Mouse (Mus musculus): ENCODE measurements around the gene Gsap. TPM values are rescaled to one million over a fixed set of nuclear protein-coding genes. Genes with fewer than 3 reads are reported as not detected.
A peak's percentile ranks its signal among the peaks of the same experiment; 100 is the strongest.

Gsap gene
- polyA plus RNA-seq, 1 experiment from 2014 or later, result 7.7 TPM

DNA sequence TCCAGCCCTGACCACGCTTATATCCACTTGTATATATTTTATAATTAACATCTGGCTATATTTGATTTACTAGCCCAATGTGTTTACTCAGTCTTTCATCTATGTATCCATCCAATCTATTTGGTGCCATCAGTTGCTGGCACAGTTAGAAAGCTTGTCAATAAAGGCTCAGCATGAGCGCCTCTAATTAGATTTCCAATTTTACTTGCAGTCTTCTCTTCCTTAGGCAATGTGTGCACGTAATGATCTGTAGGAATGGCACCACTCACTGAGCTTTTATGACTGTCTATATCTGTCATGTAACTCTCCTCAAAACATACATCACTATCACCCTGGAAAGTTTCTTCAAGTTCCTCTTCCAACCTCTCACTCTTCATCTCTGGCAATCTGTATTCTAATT lies 29.3 kb upstream of the Gsap start:
- H3K36me3 ChIP-seq (ENCODE audit: control insufficient read depth, insufficient read depth, low read length), result no peaks in the 10 kb centered on the region
- no peak overlapping the region for H3K9ac ChIP-seq (ENCODE audit: low read length)
- H3K27ac ChIP-seq (ENCODE audit: low read depth, low read length), result no peak overlapping the region
- 78% methylated on average over 3 of the region's 3 CpGs for WGBS
- no peaks in the 10 kb centered on the region for H3K9me3 ChIP-seq (replicated peaks; ENCODE audit: control insufficient read depth, low read length)
- H3K4me2 ChIP-seq (ENCODE audit: low read length), result no peak overlapping the region
- no peaks in the 10 kb centered on the region for H3K27me3 ChIP-seq (replicated peaks; ENCODE audit: control insufficient read depth, insufficient read depth, low read length)
- no peaks in the 10 kb centered on the region for H3K4me1 ChIP-seq (ENCODE audit: control insufficient read depth, insufficient read depth, low read length)
- DNase-seq (ENCODE audit: low spot score) (peak; percentile 23), ATAC-seq (no peak)
- no peak overlapping the region for H3K4me3 ChIP-seq (ENCODE audit: low read depth, low read length)

DNA sequence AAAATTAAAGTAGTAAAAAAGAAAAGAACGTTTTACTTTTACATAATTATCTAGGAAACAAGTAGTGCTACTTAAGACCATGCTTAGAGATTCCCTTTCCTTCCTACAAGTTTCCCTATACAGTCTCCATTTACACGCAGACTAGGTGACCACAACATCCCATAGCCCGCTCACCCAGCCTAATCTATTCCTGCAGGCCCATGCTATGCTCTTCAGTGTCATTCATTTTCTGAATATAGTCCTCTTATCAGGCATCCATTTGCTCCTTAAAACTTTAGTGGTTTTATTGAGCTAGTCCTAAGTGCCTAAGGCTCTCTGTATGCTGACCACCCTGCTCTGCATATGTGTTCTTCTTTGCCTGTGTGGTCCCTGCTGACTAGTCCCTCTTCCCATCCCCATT lies 26.5 kb upstream of the Gsap start:
- Histone ChIP-seq H3K4me2 (ENCODE audit: low read length) (no peak overlapping the region), H3K27ac (ENCODE audit: low read depth, low read length) (no peak overlapping the region), H3K9ac (ENCODE audit: low read length) (no peak overlapping the region), H3K4me3 (ENCODE audit: low read depth, low read length) (no peak overlapping the region), H3K36me3 (ENCODE audit: control insufficient read depth, insufficient read depth, low read length) (no peaks in the 10 kb centered on the region), H3K27me3 (replicated peaks; ENCODE audit: control insufficient read depth, insufficient read depth, low read length) (no peaks in the 10 kb centered on the region), H3K9me3 (replicated peaks; ENCODE audit: control insufficient read depth, low read length) (no peaks in the 10 kb centered on the region), H3K4me1 (ENCODE audit: control insufficient read depth, insufficient read depth, low read length) (no peaks in the 10 kb centered on the region)
- ATAC-seq (no peak), DNase-seq (ENCODE audit: low spot score) (no peak)
- 86% methylated on average over 3 of the region's 3 CpGs for WGBS

DNA sequence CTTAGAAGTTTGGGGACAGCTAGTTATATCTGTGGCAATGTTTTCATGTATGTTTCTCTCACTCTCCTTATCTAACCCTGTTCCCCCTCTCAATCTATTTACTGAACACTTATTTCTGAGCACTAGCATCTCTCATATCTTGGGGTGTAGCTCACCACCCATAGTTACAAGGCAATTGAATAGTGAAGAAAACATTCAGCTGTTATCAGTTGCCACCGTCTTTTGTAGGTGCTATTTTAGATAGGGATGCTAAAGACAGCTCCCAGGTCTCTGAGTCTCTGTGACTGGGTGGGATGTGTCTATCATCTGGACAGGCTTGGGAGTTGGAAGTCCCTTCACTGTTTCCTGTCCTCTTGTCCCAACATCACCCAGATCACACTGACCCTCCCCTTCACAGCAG lies 25.3 kb upstream of the Gsap start:
- Histone ChIP-seq H3K4me2 (ENCODE audit: low read length) (no peak overlapping the region), H3K9ac (ENCODE audit: low read length) (no peak overlapping the region), H3K27ac (ENCODE audit: low read depth, low read length) (no peak overlapping the region), H3K4me1 (ENCODE audit: control insufficient read depth, insufficient read depth, low read length) (no peaks in the 10 kb centered on the region), H3K9me3 (replicated peaks; ENCODE audit: control insufficient read depth, low read length) (no peaks in the 10 kb centered on the region), H3K36me3 (ENCODE audit: control insufficient read depth, insufficient read depth, low read length) (no peaks in the 10 kb centered on the region), H3K4me3 (ENCODE audit: low read depth, low read length) (no peak overlapping the region), H3K27me3 (replicated peaks; ENCODE audit: control insufficient read depth, insufficient read depth, low read length) (no peaks in the 10 kb centered on the region)
- DNase-seq (ENCODE audit: low spot score), result no peak
- ATAC-seq, result no peak
- WGBS, result 95% methylated on average over 1 of the region's 1 CpGs

DNA sequence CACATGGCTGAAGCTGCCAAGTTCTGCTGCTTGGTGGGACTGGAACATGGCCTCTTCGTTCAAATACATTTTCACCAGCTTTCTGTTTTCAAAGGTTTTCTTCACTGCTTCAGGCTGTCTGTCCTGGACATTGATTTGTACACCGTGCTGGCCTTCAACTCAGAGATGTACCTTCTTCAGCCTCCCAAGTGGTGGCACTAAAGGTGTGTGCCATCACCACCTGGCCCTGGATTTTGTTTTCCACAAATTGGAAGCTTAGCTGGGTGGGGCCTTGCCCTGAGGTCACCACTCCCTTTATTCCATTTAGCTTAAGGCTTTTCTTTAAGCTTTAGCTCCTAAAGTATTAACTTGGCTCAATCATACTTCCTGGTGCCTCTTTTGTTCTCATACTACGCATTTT lies 22.6 kb upstream of the Gsap start:
- H3K27ac ChIP-seq (ENCODE audit: low read depth, low read length), result no peak overlapping the region
- H3K27me3 ChIP-seq (replicated peaks; ENCODE audit: control insufficient read depth, insufficient read depth, low read length), result no peaks in the 10 kb centered on the region
- no peak overlapping the region for H3K9ac ChIP-seq (ENCODE audit: low read length)
- peaks cover 3% of the 10 kb centered on the region; the same call in 1 of the 2 replicates for H3K4me1 ChIP-seq (ENCODE audit: control insufficient read depth, insufficient read depth, low read length)
- H3K36me3 ChIP-seq (ENCODE audit: control insufficient read depth, insufficient read depth, low read length), result no peaks in the 10 kb centered on the region
- WGBS, result 76% methylated on average over 3 of the region's 3 CpGs
- no peaks in the 10 kb centered on the region for H3K9me3 ChIP-seq (replicated peaks; ENCODE audit: control insufficient read depth, low read length)
- no peak overlapping the region for H3K4me3 ChIP-seq (ENCODE audit: low read depth, low read length)
- ATAC-seq (no peak), DNase-seq (ENCODE audit: low spot score) (no peak)
- H3K4me2 ChIP-seq (ENCODE audit: low read length), result no peak overlapping the region

DNA sequence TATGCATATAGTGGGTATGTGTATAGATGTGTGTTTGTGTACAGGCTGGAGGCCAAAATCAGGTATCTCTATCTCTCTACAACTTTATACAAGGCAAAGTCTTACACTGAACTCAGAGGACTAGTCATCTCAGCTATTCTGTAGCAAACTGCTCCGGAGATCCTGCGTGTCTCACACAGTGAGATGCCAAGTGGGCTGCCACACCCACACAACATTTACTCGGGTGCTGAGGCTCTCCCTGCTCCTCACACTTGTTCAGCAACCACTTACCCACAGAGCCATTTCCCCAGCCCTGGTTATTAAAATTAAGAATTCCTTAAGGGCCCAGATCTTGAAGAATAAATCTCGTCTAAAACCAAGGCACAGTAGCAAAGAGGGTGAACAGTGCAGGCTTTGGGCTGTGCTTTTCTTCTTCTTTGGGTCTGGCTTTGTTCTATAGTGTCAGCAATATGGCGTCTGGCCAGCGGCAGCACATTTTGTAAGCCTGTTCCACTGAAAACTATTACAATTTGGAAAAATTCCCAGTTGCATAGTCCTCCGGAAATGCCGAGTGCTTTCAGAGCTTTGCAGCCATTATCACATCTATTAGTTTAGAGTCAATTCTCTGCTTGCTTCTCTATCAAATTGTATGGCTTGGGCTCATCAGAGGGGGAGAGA lies 17.2 kb upstream of the Gsap start:
- Histone ChIP-seq H3K27ac (ENCODE audit: low read depth, low read length) (peak overlapping the region; percentile 76), H3K9ac (ENCODE audit: low read length) (no peak overlapping the region), H3K36me3 (ENCODE audit: control insufficient read depth, insufficient read depth, low read length) (no peaks in the 10 kb centered on the region), H3K27me3 (replicated peaks; ENCODE audit: control insufficient read depth, insufficient read depth, low read length) (no peaks in the 10 kb centered on the region), H3K4me3 (ENCODE audit: low read depth, low read length) (no peak overlapping the region), H3K4me1 (ENCODE audit: control insufficient read depth, insufficient read depth, low read length) (peaks cover 38% of the 10 kb centered on the region), H3K4me2 (ENCODE audit: low read length) (no peak overlapping the region), H3K9me3 (replicated peaks; ENCODE audit: control insufficient read depth, low read length) (no peaks in the 10 kb centered on the region)
- 31% methylated on average over 8 of the region's 8 CpGs for WGBS
- peak; percentile 86 for ATAC-seq
- peak; percentile 93 for DNase-seq (ENCODE audit: low spot score)

DNA sequence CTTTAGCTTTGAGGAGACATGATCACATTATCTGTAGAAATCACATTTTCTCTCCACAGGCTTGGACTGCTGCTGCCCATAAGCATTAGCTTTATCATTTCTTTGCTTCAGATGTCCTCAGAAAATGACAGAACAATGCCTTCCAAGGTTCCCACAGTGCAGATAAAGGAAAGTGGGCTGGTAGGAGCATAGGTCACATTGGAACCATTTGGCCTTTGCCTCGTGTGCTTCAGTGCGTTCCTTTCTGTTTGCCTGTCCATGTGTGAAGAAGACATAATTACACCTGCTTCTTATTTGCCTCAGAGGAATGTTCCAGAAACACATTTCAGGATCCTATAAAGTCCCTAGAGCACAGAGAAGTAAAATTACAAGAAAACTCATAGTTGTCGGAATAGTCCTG lies 16.7 kb upstream of the Gsap start:
- H3K4me1 ChIP-seq (ENCODE audit: control insufficient read depth, insufficient read depth, low read length), result peaks cover 38% of the 10 kb centered on the region
- no peaks in the 10 kb centered on the region for H3K9me3 ChIP-seq (replicated peaks; ENCODE audit: control insufficient read depth, low read length)
- H3K4me3 ChIP-seq (ENCODE audit: low read depth, low read length), result no peak overlapping the region
- peak; percentile 18 for ATAC-seq
- peak overlapping the region; percentile 76; the same call in 1 of the 2 replicates for H3K27ac ChIP-seq (ENCODE audit: low read depth, low read length)
- H3K27me3 ChIP-seq (replicated peaks; ENCODE audit: control insufficient read depth, insufficient read depth, low read length), result no peaks in the 10 kb centered on the region
- WGBS, result 47% methylated on average over 3 of the region's 3 CpGs
- DNase-seq (ENCODE audit: low spot score), result no peak
- H3K4me2 ChIP-seq (ENCODE audit: low read length), result no peak overlapping the region
- no peak overlapping the region for H3K9ac ChIP-seq (ENCODE audit: low read length)
- no peaks in the 10 kb centered on the region for H3K36me3 ChIP-seq (ENCODE audit: control insufficient read depth, insufficient read depth, low read length)

DNA sequence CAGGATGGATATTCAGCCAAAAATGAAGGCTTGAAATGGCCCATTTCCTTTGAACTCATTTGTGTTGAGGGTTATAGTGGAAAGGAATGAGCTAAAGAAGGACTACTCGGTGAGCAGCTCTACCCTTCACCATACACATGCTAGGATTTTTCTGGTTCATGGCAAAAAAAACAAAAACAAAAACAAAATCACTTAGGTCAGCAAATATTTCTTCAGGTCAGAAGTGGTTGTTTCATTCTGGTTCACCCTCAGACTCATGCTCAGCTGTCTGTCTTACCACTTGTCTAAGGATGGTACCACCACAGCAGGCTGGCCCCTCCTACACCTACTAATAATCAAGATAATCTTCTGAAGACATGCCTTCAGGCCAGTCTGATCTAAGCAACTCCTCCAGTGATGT lies 16.2 kb upstream of the Gsap start:
- 73% methylated on average over 1 of the region's 1 CpGs for WGBS

DNA sequence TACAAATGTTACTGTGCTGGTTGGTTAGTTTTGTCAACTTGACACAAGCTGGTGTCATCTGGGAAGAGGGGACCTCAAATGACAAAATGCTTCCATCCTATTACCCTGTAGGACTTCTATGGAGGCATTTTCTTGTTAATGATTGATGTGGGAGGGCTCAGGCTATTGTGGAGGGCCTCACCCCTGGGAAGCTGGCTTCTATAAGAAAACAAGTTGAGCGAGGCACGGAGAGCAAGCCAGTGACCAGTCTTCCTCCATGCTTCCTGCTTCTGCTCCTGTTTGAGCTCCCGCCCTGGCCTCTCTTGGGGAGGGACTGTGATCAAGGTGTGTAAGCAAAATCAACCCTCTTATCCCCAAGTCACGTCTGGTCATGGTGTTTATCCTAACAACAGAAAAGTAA lies 15.6 kb upstream of the Gsap start:
- H3K9ac ChIP-seq (ENCODE audit: low read length), result no peak overlapping the region
- ATAC-seq, result no peak
- no peaks in the 10 kb centered on the region for H3K27me3 ChIP-seq (replicated peaks; ENCODE audit: control insufficient read depth, insufficient read depth, low read length)
- H3K4me1 ChIP-seq (ENCODE audit: control insufficient read depth, insufficient read depth, low read length), result peaks cover 43% of the 10 kb centered on the region
- H3K9me3 ChIP-seq (replicated peaks; ENCODE audit: control insufficient read depth, low read length), result no peaks in the 10 kb centered on the region
- H3K27ac ChIP-seq (ENCODE audit: low read depth, low read length), result no peak overlapping the region
- no peak overlapping the region for H3K4me3 ChIP-seq (ENCODE audit: low read depth, low read length)
- WGBS, result 30% methylated on average over 4 of the region's 4 CpGs
- H3K36me3 ChIP-seq (ENCODE audit: control insufficient read depth, insufficient read depth, low read length), result no peaks in the 10 kb centered on the region
- DNase-seq (ENCODE audit: low spot score), result no peak
- no peak overlapping the region for H3K4me2 ChIP-seq (ENCODE audit: low read length)

More for the DNA sequence above, 16.2 kb upstream of the Gsap start:
- Histone ChIP-seq H3K27me3 (replicated peaks; ENCODE audit: control insufficient read depth, insufficient read depth, low read length) (no peaks in the 10 kb centered on the region), H3K4me1 (ENCODE audit: control insufficient read depth, insufficient read depth, low read length) (peaks cover 38% of the 10 kb centered on the region), H3K9me3 (replicated peaks; ENCODE audit: control insufficient read depth, low read length) (no peaks in the 10 kb centered on the region), H3K4me2 (ENCODE audit: low read length) (no peak overlapping the region), H3K9ac (ENCODE audit: low read length) (no peak overlapping the region), H3K27ac (ENCODE audit: low read depth, low read length) (no peak overlapping the region), H3K36me3 (ENCODE audit: control insufficient read depth, insufficient read depth, low read length) (no peaks in the 10 kb centered on the region), H3K4me3 (ENCODE audit: low read depth, low read length) (no peak overlapping the region)
- no peak for DNase-seq (ENCODE audit: low spot score)
- ATAC-seq, result no peak

DNA sequence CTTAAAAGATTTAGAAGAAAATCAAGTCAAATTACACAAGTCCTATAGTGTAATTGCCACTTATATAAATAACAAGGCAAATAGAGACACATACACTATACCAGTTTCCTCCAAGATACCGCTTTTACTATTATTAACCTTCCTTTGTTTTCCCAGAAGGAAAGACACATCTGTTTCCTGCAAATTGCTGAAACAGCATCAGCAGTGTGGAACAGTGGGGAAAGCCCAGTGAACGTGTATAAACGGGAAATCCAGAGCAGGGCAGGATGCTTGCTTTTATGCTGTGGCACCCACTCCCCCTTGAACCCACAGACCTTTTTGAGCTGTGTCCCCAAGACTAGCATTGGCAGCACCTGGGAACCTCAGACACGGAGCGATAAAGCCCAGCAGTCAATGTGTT lies 15.2 kb upstream of the Gsap start:
- Histone ChIP-seq H3K9me3 (replicated peaks; ENCODE audit: control insufficient read depth, low read length) (no peaks in the 10 kb centered on the region), H3K36me3 (ENCODE audit: control insufficient read depth, insufficient read depth, low read length) (no peaks in the 10 kb centered on the region), H3K4me2 (ENCODE audit: low read length) (no peak overlapping the region), H3K27ac (ENCODE audit: low read depth, low read length) (peak overlapping the region; percentile 70), H3K4me1 (ENCODE audit: control insufficient read depth, insufficient read depth, low read length) (peaks cover 45% of the 10 kb centered on the region), H3K4me3 (ENCODE audit: low read depth, low read length) (no peak overlapping the region), H3K27me3 (replicated peaks; ENCODE audit: control insufficient read depth, insufficient read depth, low read length) (no peaks in the 10 kb centered on the region), H3K9ac (ENCODE audit: low read length) (no peak overlapping the region)
- 41% methylated on average over 5 of the region's 5 CpGs for WGBS
- ATAC-seq, result peak; percentile 0; the same call in 1 of the 2 replicates
- DNase-seq (ENCODE audit: low spot score), result peak; percentile 31
